In genomic region chr11:115151755-115152429, GRCm38 (mm10) we compare ENCODE assay signal across 8 mouse cellular contexts. TPM values are rescaled to one million over a fixed set of nuclear protein-coding genes. Genes with fewer than 3 reads are reported as not detected.
DNase-seq lines count a peak whose midpoint lies in the region; ATAC-seq and TF ChIP-seq lines count a peak whose summit lies in the region.
"Had no signal": no experiment of that assay in that cellular context is flagged by ENCODE, and none has a peak within 500 bp of the region (broad histone marks: within the 10 kb centered on the region; RNA-seq: fewer than 3 reads in every experiment).

No protein-coding gene starts in this region.

- 17% methylated on average over 15 of the region's 15 CpGs for WGBS in liver, embryonic 13.5 days (ENCODE audit: insufficient replicate concordance)
- WGBS in neural tube, embryonic 15.5 days, result 9% methylated on average over 15 of the region's 15 CpGs

- H3K4me3 ChIP-seq in embryonic fibroblast, embryonic 13.5 days (ENCODE audit: insufficient read depth, low read length), result peak overlapping the region; percentile 25; the same call in 1 of the 2 replicates
- no peak overlapping the region; the same call in 1 of the 2 replicates for H3K4me3 ChIP-seq in liver, embryonic 13.5 days (replicated peaks)
- peak overlapping the region; percentile 39 for H3K4me3 ChIP-seq in neural tube, embryonic 15.5 days (replicated peaks)
- H3K4me3 ChIP-seq: erythroblast, embryonic 14.5 days had no signal

- H3K4me2 ChIP-seq in liver, embryonic 13.5 days, result peak overlapping the region; percentile 40
- H3K4me2 ChIP-seq in neural tube, embryonic 15.5 days, result peak overlapping the region; percentile 57

- H3K27ac ChIP-seq in embryonic fibroblast, embryonic 13.5 days (ENCODE audit: insufficient read depth, low read length), result no peak overlapping the region
- H3K27ac ChIP-seq in liver, embryonic 13.5 days, result no peak overlapping the region
- H3K27ac ChIP-seq in neural tube, embryonic 15.5 days (replicated peaks), result 0 out of 2 replicates have a peak overlapping the region, but pooled peaks have one; percentile 11

- TF ChIP-seq CTCF in embryonic fibroblast, embryonic 13.5 days (IDR thresholded peaks at IDR 0.05; ENCODE audit: borderline replicate concordance, insufficient read depth, low read length), result no peak

- no peaks in the 10 kb centered on the region for H3K4me1 ChIP-seq in embryonic fibroblast, embryonic 13.5 days (ENCODE audit: control insufficient read depth, insufficient read depth, low read length)
- peaks cover 27% of the 10 kb centered on the region for H3K4me1 ChIP-seq in liver, embryonic 13.5 days (replicated peaks)
- H3K4me1 ChIP-seq in neural tube, embryonic 15.5 days, result peaks cover 21% of the 10 kb centered on the region

- peaks cover 37% of the 10 kb centered on the region for H3K27me3 ChIP-seq in liver, embryonic 13.5 days
- peaks cover 39% of the 10 kb centered on the region for H3K27me3 ChIP-seq in neural tube, embryonic 15.5 days (replicated peaks)

- peak; percentile 73 for DNase-seq in MEL-GATA-1-ER (ENCODE audit: extremely low read depth, low read depth)
- peak; percentile 84 for DNase-seq in adrenal gland, postnatal 14 days
- peak; percentile 49 for DNase-seq in induced T-regulatory cell, adult 2 months (ENCODE audit: low read depth)
- peak; percentile 36 for DNase-seq in liver, embryonic 13.5 days

- H3K9me3 ChIP-seq in liver, embryonic 13.5 days (replicated peaks), result no peaks in the 10 kb centered on the region
- H3K9me3 ChIP-seq in neural tube, embryonic 15.5 days (replicated peaks), result no peaks in the 10 kb centered on the region

- no peaks in the 10 kb centered on the region for H3K36me3 ChIP-seq in liver, embryonic 13.5 days
- H3K36me3 ChIP-seq in neural tube, embryonic 15.5 days, result no peaks in the 10 kb centered on the region

- ATAC-seq in liver, embryonic 13.5 days (ENCODE audit: low read depth), result no peak
- peak; percentile 84 for ATAC-seq in neural tube, embryonic 15.5 days (ENCODE audit: low FRiP score)
- no peak for ATAC-seq in granulocyte monocyte progenitor cell, adult 5-6 weeks (replicated peaks; ENCODE audit: poor library complexity, severe bottlenecking)

- TF ChIP-seq POLR2A in embryonic fibroblast, embryonic 13.5 days (IDR thresholded peaks at IDR 0.05; ENCODE audit: low read depth, low read length), result no peak

- no peak overlapping the region for H3K9ac ChIP-seq in liver, embryonic 13.5 days
- H3K9ac ChIP-seq in neural tube, embryonic 15.5 days (replicated peaks), result peak overlapping the region; percentile 41

RNA-seq across cellular contexts. Expression of gene Slc9a3r1, which starts 11.2 kb away (rescaled TPM):
- 23.0 and 24.3 TPM in 2 replicates for total RNA-seq in adrenal gland, postnatal 14 days (2021)
- polyA plus RNA-seq in embryonic fibroblast, embryonic 13.5 days (2011; ENCODE audit: insufficient read length, low read depth, missing spikeins), result 22.3 and 23.4 TPM in 2 replicates
- polyA plus RNA-seq in liver, embryonic 13.5 days (2015; fragmentation: Nextera tagmentation; extraction: Ambion mirVana), result 59.8 and 69.9 TPM in 2 replicates
- 45.5 and 80.6 TPM in 2 replicates for polyA plus RNA-seq in neural tube, embryonic 15.5 days (2015; fragmentation: Nextera tagmentation; extraction: Ambion mirVana)
- total RNA-seq in granulocyte monocyte progenitor cell, adult 5-6 weeks (2014; fragmentation: Nextera tagmentation), result 37.4 and 55.9 TPM in 2 replicates
- total RNA-seq in granulocyte monocyte progenitor cell, adult 5-6 weeks (2017), result 48.2 and 50.3 TPM in 2 replicates

RNA-seq across cellular contexts. Expression of gene Cd300lf, which starts 18.1 kb away (rescaled TPM):
- total RNA-seq in adrenal gland, postnatal 14 days (2021), result 0.52 and 1.4 TPM in 2 replicates
- polyA plus RNA-seq in embryonic fibroblast, embryonic 13.5 days (2011; ENCODE audit: insufficient read length, low read depth, missing spikeins), result 0.81 TPM in 1 of 2 replicates, not detected in the other
- polyA plus RNA-seq in liver, embryonic 13.5 days (2015; fragmentation: Nextera tagmentation; extraction: Ambion mirVana), result 0.97 TPM in 2 replicates
- polyA plus RNA-seq in neural tube, embryonic 15.5 days (2015; fragmentation: Nextera tagmentation; extraction: Ambion mirVana), result 0.20 and 0.27 TPM in 2 replicates
- not detected in 2 replicates for total RNA-seq in granulocyte monocyte progenitor cell, adult 5-6 weeks (2014; fragmentation: Nextera tagmentation)
- 0.46 and 2.8 TPM in 2 replicates for total RNA-seq in granulocyte monocyte progenitor cell, adult 5-6 weeks (2017)
- polyA plus RNA-seq: erythroblast, embryonic 14.5 days had no signal

RNA-seq across cellular contexts. Expression of gene Tmem104, which starts 35.4 kb away (rescaled TPM):
- 9.0 and 15.7 TPM in 2 replicates for total RNA-seq in adrenal gland, postnatal 14 days (2021)
- 11.6 and 13.3 TPM in 2 replicates for polyA plus RNA-seq in embryonic fibroblast, embryonic 13.5 days (2011; ENCODE audit: insufficient read length, low read depth, missing spikeins)
- polyA plus RNA-seq in liver, embryonic 13.5 days (2015; fragmentation: Nextera tagmentation; extraction: Ambion mirVana), result 5.1 and 6.8 TPM in 2 replicates
- polyA plus RNA-seq in neural tube, embryonic 15.5 days (2015; fragmentation: Nextera tagmentation; extraction: Ambion mirVana), result 11.7 TPM in 2 replicates
- total RNA-seq in granulocyte monocyte progenitor cell, adult 5-6 weeks (2014; fragmentation: Nextera tagmentation), result 11.5 and 12.8 TPM in 2 replicates
- total RNA-seq in granulocyte monocyte progenitor cell, adult 5-6 weeks (2017), result 2.4 and 3.6 TPM in 2 replicates

RNA-seq across cellular contexts. Expression of gene Nat9, which starts 35.8 kb away (rescaled TPM):
- 26.4 and 30.6 TPM in 2 replicates for total RNA-seq in adrenal gland, postnatal 14 days (2021)
- 13.3 and 20.7 TPM in 2 replicates for polyA plus RNA-seq in embryonic fibroblast, embryonic 13.5 days (2011; ENCODE audit: insufficient read length, low read depth, missing spikeins)
- polyA plus RNA-seq in liver, embryonic 13.5 days (2015; fragmentation: Nextera tagmentation; extraction: Ambion mirVana), result 11.9 and 13.3 TPM in 2 replicates
- 22.0 and 22.8 TPM in 2 replicates for polyA plus RNA-seq in neural tube, embryonic 15.5 days (2015; fragmentation: Nextera tagmentation; extraction: Ambion mirVana)
- total RNA-seq in granulocyte monocyte progenitor cell, adult 5-6 weeks (2014; fragmentation: Nextera tagmentation), result 27.1 and 27.5 TPM in 2 replicates
- 21.3 and 28.0 TPM in 2 replicates for total RNA-seq in granulocyte monocyte progenitor cell, adult 5-6 weeks (2017)
